Mouse (Mus musculus): Measurements from ENCODE around the gene Sult2a1. TPM values are rescaled to one million over a fixed set of nuclear protein-coding genes. Genes with fewer than 3 reads are reported as not detected.
"Not testable (repeated sequence)": the region's sequence is repeated elsewhere in the genome, so short reads cannot be mapped to it uniquely, and the experiment has no call there.

Gene Sult2a1
- polyA plus RNA-seq (2015; fragmentation: Nextera tagmentation; extraction: Ambion mirVana), result not detected in 2 replicates

GRCm38 (mm10) chr7:13837309-13837708 lies at the start of gene Sult2a1:
Gene Sult2a1, minus strand, starts transcription at chr7:13837409.
- 85% methylated on average over 1 of the region's 2 CpGs for WGBS
- H3K36me3 ChIP-seq; H3K27me3 ChIP-seq; H3K4me1 ChIP-seq; ATAC-seq (ENCODE audit: low FRiP score, low read depth); H3K4me2 ChIP-seq (replicated peaks); H3K9ac ChIP-seq; H3K9me3 ChIP-seq; H3K27ac ChIP-seq; H3K4me3 ChIP-seq: not testable (repeated sequence)

- 86% methylated on average over 1 of the region's 1 CpGs for WGBS
- H3K4me2 ChIP-seq (replicated peaks), result no peak overlapping the region
- no peak overlapping the region for H3K4me3 ChIP-seq
- H3K9me3 ChIP-seq, result peaks cover 11% of the 10 kb centered on the region; the same call in 1 of the 2 replicates
- no peaks in the 10 kb centered on the region for H3K27me3 ChIP-seq
- H3K9ac ChIP-seq, result no peak overlapping the region
- H3K36me3 ChIP-seq, result no peaks in the 10 kb centered on the region
- no peak for ATAC-seq (ENCODE audit: low FRiP score, low read depth)
- no peak overlapping the region for H3K27ac ChIP-seq
- H3K4me1 ChIP-seq, result no peaks in the 10 kb centered on the region
These were observed 23.3 kb downstream of the Sult2a1 start for GRCm38 (mm10) chr7:13813913-13814312.

Other genes starting within 250 kb of the Sult2a1 start
- gene Sult2a5, start 213.4 kb downstream of the Sult2a1 start, polyA plus RNA-seq (2015; fragmentation: Nextera tagmentation; extraction: Ambion mirVana), result not detected in 2 replicates
- gene Sult2a2, start 103.9 kb downstream of the Sult2a1 start, polyA plus RNA-seq (2015; fragmentation: Nextera tagmentation; extraction: Ambion mirVana), result not detected in 2 replicates
- gene Sult2a4, start 152.2 kb upstream of the Sult2a1 start, polyA plus RNA-seq (2015; fragmentation: Nextera tagmentation; extraction: Ambion mirVana), result not detected in 2 replicates

Data from limb, embryonic 13.5 days (tissue).